Mouse (Mus musculus) C2C12 (cell line): ENCODE results near the gene Osbpl5.

Experiments used
- CTCF ChIP-seq: IDR thresholded peaks from one replicate; pipeline ENCODE4 v1.5.1; 2011; ENCODE audit not compliant: control insufficient read depth, insufficient read depth, insufficient read length
- MAX ChIP-seq: IDR thresholded peaks from one replicate; pipeline ENCODE4 v1.6.1; 2011; ENCODE audit warnings: mild to moderate bottlenecking, control low read depth

DNA sequence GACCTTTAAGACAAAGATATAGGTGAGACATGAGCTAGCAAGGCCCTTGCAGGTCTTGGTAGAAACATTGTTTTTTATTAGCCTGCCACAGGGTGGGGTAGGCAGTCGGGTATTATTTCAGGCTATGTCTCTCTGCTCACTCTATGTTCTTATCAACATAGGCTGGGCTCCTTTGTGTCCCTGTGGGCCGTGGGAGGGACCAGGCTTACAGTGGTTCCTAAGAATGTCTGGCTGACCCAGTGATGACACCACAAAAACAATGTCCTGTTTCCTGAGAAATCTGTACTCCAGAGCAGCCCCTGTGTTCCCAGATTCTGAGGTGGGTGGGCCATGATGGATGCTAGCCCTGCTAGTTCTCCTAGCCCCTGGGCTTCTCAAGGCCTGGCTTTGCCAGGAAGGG, 20.6 kb upstream of the Osbpl5 start:
- TF ChIP-seq MAX (no peak), CTCF (no peak)
